Mouse (Mus musculus) liver (tissue): ENCODE measurements around the gene Zfp281.

ENCODE experiments used
- DNase-seq: peaks from one replicate; pipeline ENCODE4 v3.0.0-alpha.2; 2020; ENCODE audit warnings: mixed read lengths

The Zfp281 gene

GRCm38 (mm10) chr1:136659337-136659736 lies 34.6 kb downstream of the Zfp281 start:
- no peak for DNase-seq

DNA sequence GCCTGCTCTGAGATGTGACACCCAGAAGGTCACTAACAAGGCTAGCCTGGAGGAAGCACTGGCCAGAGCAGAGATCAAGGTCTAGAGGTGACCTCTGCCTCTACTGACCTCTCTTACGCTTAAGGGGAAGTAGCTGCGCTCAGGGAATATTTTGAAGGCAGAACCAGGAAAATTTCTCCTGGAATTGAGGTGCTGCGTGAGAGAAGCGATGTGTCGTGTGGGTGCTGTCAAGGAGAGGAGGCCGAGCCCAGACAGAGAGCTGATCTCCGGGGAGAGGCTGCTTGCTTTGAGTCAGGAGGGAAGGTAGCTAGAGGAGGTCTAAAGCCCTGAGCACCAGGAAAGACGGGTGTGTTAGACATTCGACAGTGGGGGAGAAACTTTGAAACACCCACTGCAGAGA lies 35.2 kb downstream of the Zfp281 start:
- DNase-seq: no peak

GRCm38 (mm10) chr1:136661511-136661910 lies 36.8 kb downstream of the Zfp281 start:
- DNase-seq: no peak

- no peak for DNase-seq
Observed at GRCm38 (mm10) chr1:136661939-136662563, 37.4 kb downstream of the Zfp281 start.

GRCm38 (mm10) chr1:136664921-136665582 lies 40.4 kb downstream of the Zfp281 start:
- DNase-seq: no peak

DNA sequence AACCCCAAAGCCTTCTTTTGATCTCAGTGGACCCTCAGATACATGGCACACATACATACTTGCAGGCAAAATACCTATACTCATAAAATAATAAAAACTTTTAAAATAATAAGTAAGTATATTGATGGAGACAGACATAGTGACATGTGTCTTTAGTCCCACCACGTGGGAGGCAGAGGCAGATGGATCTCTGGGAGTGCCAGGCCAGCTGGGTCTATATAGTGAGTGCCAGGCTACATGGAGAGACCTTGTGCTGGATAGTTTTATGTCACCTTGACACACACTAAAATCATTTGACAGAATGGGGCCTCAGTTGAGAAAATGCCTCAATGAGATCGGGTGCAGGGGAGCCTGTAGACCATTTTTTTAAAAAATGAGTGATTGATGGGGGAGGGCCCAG lies 41.8 kb downstream of the Zfp281 start:
- no peak for DNase-seq

GRCm38 (mm10) chr1:136669926-136670325 lies 45.2 kb downstream of the Zfp281 start:
- DNase-seq: no peak

DNA sequence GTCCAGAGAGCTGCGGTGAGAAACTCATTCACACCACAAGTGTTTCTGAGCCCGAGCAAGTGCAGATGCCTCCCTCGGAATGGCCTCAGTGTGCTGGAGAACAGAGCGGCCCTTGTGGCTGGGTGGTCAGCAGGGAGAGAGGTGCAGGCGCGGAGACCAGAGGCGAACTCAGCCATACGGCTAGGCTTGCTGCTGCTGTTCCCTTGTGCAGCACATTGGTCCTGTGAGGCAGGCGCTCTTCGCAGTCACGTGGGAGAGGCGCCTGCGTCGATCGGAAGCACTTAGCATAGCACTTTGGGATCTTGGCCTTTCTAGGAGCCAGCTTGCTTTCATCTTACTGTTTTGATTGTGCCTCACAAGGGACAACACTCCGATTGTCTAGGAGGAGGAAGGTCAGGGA lies 45.7 kb downstream of the Zfp281 start:
- no peak for DNase-seq

- DNase-seq: no peak
Observed at GRCm38 (mm10) chr1:136671767-136672434, 47.2 kb downstream of the Zfp281 start.

DNA sequence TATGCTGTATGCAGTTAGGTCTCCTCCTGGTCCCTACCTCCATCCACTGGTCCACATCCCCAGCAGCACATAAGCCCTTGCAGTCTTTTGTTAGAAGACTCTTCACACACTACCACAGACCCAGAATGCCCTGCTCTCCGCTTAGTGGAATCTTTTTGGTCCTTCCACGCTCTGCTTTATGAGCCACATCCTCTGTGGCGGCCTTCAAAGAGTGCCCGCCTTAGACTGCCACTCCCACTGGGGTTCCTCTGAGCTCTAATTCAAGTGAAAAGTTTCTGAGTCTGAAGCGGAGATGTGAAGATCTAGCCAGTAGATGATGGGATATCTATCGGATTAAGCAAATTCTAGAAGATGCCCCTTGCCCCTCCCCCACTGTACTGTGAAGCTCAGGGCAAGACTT lies 47.9 kb downstream of the Zfp281 start:
- no peak for DNase-seq

DNA sequence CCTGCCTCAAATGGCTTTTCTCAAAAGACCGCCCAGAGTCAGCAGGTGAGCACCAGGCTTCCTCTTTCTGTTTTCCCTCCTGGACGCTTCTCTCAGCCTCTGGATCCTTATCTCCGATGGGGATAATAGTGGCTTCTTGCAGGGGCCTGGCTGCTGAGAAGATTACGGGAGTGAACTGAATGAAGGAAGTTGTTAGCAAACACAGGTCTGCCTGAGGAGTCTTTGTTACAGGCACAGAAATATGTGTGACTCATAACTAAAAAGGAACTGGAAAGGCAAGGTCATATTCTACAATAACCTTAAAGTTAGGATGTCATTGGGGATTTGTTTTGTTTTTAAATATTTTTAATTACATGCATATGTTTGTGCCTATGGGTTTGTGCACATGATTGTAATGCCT lies 48.6 kb downstream of the Zfp281 start:
- no peak for DNase-seq

- DNase-seq: no peak
Observed at GRCm38 (mm10) chr1:136674548-136675455, 50.1 kb downstream of the Zfp281 start.

GRCm38 (mm10) chr1:136675736-136676444 lies 51.2 kb downstream of the Zfp281 start:
- no peak for DNase-seq

GRCm38 (mm10) chr1:136676445-136676755 lies 51.7 kb downstream of the Zfp281 start:
- no peak for DNase-seq

DNA sequence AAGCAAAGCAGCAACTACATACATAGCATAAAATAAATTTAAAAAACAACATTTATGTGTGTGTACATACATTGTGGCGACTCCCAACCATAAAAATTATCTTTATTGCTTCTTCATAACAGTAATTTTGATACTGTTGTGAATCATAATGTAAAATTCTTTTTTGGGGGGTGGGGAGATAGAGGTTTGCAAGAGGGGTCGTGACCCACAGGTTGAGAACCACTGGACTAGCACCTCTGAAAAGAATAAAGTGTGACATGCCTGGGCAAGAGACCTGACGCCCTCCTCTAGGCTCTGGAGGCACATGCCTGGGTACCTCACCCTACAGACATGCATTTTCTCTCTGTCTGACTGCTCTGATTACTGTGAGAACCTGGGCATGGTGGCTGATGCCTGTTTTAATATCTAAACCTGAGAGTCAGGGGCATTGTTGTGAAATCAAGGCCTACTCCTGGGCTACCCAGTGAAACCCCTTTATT lies 53.2 kb downstream of the Zfp281 start:
- DNase-seq: no peak

GRCm38 (mm10) chr1:136678836-136679235 lies 54.1 kb downstream of the Zfp281 start:
- DNase-seq: no peak
